Mouse (Mus musculus) erythroid progenitor cell, adult 5-6 weeks (primary cell): ENCODE results near the gene Anxa8. TPM values are rescaled to one million over a fixed set of nuclear protein-coding genes. Genes with fewer than 3 reads are reported as not detected.

Source experiments
- ATAC-seq: replicated peaks from 2 replicates; pipeline ENCODE4 v1.8.0; 2016; ENCODE audit warnings: moderate number of reproducible peaks, mild to moderate bottlenecking, moderate TSS enrichment, inconsistent platforms; ENCODE audit not compliant: poor library complexity, low FRiP score, severe bottlenecking
- total RNA-seq, 2 experiments: library from RNA; stranded (forward) in 1 of 2; stranded (reverse) in 1 of 2; fragments of 150-400 nt in 1 of 2; fragments of 186-747, 209-891 nt in 1 of 2; gene quantifications; 2 replicates each; pipeline versions ENCODE4 v1.2.3 to v1.2.4; 2015 to 2017; ENCODE audit warnings: low replicate concordance in 2 of 2

Gene Anxa8
- total RNA-seq, 2 experiments from 2014 or later: not detected

- ATAC-seq: no peak
These were observed 21.8 kb downstream of the Anxa8 start for GRCm38 (mm10) chr14:34107594-34107993.

- ATAC-seq: no peak
These were observed 28.5 kb downstream of the Anxa8 start for GRCm38 (mm10) chr14:34114311-34114710.

- no peak for ATAC-seq
These were observed 33.4 kb downstream of the Anxa8 start for GRCm38 (mm10) chr14:34119046-34119723.

- no peak for ATAC-seq
These were observed 34.5 kb downstream of the Anxa8 start for GRCm38 (mm10) chr14:34120016-34120910.

- no peak for ATAC-seq
These were observed 35.2 kb downstream of the Anxa8 start for GRCm38 (mm10) chr14:34120923-34121351.

- no peak for ATAC-seq
These were observed 35.9 kb downstream of the Anxa8 start for GRCm38 (mm10) chr14:34121691-34122090.

GRCm38 (mm10) chr14:34131216-34131615, 45.4 kb downstream of the Anxa8 start:
- no peak for ATAC-seq

- no peak for ATAC-seq
These were observed 49.6 kb downstream of the Anxa8 start for GRCm38 (mm10) chr14:34135391-34135790.

- ATAC-seq: no peak
These were observed 54.2 kb downstream of the Anxa8 start for GRCm38 (mm10) chr14:34139671-34140664.

GRCm38 (mm10) chr14:34142316-34142715, 56.5 kb downstream of the Anxa8 start:
- ATAC-seq: no peak

GRCm38 (mm10) chr14:34142915-34143314, 57.1 kb downstream of the Anxa8 start:
- ATAC-seq: no peak

Other genes with a start within 250 kb of the Anxa8 start
- gene Gdf10, start 162.4 kb upstream of the Anxa8 start, total RNA-seq (2015; ENCODE audit: low replicate concordance): not detected in 2 replicates
- not detected in 2 replicates for gene Gdf10, start 162.4 kb upstream of the Anxa8 start, total RNA-seq (2017; ENCODE audit: low replicate concordance)
- not detected in 2 replicates for gene Gdf2, start 144.9 kb upstream of the Anxa8 start, total RNA-seq (2015; ENCODE audit: low replicate concordance)
- not detected in 2 replicates for gene Gdf2, start 144.9 kb upstream of the Anxa8 start, total RNA-seq (2017; ENCODE audit: low replicate concordance)
- gene Rbp3, start 132.0 kb upstream of the Anxa8 start, total RNA-seq (2015; ENCODE audit: low replicate concordance): not detected in 2 replicates
- not detected in 2 replicates for gene Rbp3, start 132.0 kb upstream of the Anxa8 start, total RNA-seq (2017; ENCODE audit: low replicate concordance)
- gene Zfp488, start 107.2 kb upstream of the Anxa8 start, total RNA-seq (2015; ENCODE audit: low replicate concordance): 0.84 TPM in 1 of 2 replicates, not detected in the other
- not detected in 2 replicates for gene Zfp488, start 107.2 kb upstream of the Anxa8 start, total RNA-seq (2017; ENCODE audit: low replicate concordance)
- not detected in 2 replicates for gene Gm30083, start 70.8 kb upstream of the Anxa8 start, total RNA-seq (2015; ENCODE audit: low replicate concordance)
- not detected in 2 replicates for gene Gm30083, start 70.8 kb upstream of the Anxa8 start, total RNA-seq (2017; ENCODE audit: low replicate concordance)
- gene Gm5460, start 69.2 kb upstream of the Anxa8 start, total RNA-seq (2015; ENCODE audit: low replicate concordance): not detected in 2 replicates
- not detected in 2 replicates for gene Gm5460, start 69.2 kb upstream of the Anxa8 start, total RNA-seq (2017; ENCODE audit: low replicate concordance)
- gene Antxrl, start 33.3 kb upstream of the Anxa8 start, total RNA-seq (2015; ENCODE audit: low replicate concordance): not detected in 2 replicates
- not detected in 2 replicates for gene Antxrl, start 33.3 kb upstream of the Anxa8 start, total RNA-seq (2017; ENCODE audit: low replicate concordance)
- not detected in 2 replicates for gene A630023A22Rik, start 16.8 kb downstream of the Anxa8 start, total RNA-seq (2015; ENCODE audit: low replicate concordance)
- gene A630023A22Rik, start 16.8 kb downstream of the Anxa8 start, total RNA-seq (2017; ENCODE audit: low replicate concordance): not detected in 2 replicates
- gene Npy4r, start 66.5 kb downstream of the Anxa8 start, total RNA-seq (2015; ENCODE audit: low replicate concordance): not detected in 2 replicates
- gene Npy4r, start 66.5 kb downstream of the Anxa8 start, total RNA-seq (2017; ENCODE audit: low replicate concordance): not detected in 2 replicates
- gene Gprin2, start 115.7 kb downstream of the Anxa8 start, total RNA-seq (2015; ENCODE audit: low replicate concordance): not detected in 2 replicates
- not detected in 2 replicates for gene Gprin2, start 115.7 kb downstream of the Anxa8 start, total RNA-seq (2017; ENCODE audit: low replicate concordance)
- gene Syt15, start 133.6 kb downstream of the Anxa8 start, total RNA-seq (2015; ENCODE audit: low replicate concordance): not detected in 2 replicates
- not detected in 2 replicates for gene Syt15, start 133.6 kb downstream of the Anxa8 start, total RNA-seq (2017; ENCODE audit: low replicate concordance)
- 0.42 and 6.5 TPM in 2 replicates for gene Shld2, start 224.5 kb downstream of the Anxa8 start, total RNA-seq (2015; ENCODE audit: low replicate concordance)
- gene Shld2, start 224.5 kb downstream of the Anxa8 start, total RNA-seq (2017; ENCODE audit: low replicate concordance): 0.83 and 6.9 TPM in 2 replicates
- 38.6 and 46.5 TPM in 2 replicates for gene Glud1, start 224.7 kb downstream of the Anxa8 start, total RNA-seq (2015; ENCODE audit: low replicate concordance)
- gene Glud1, start 224.7 kb downstream of the Anxa8 start, total RNA-seq (2017; ENCODE audit: low replicate concordance): 16.0 and 21.9 TPM in 2 replicates